Mouse (Mus musculus) T-cell, adult 2 months (primary cell): ENCODE data around the gene Bicc1.

ENCODE experiments used
- DNase-seq: peaks from one replicate; pipeline ENCODE4 v3.0.0; 2022; ENCODE audit warnings: low spot score

The Bicc1 gene

DNA sequence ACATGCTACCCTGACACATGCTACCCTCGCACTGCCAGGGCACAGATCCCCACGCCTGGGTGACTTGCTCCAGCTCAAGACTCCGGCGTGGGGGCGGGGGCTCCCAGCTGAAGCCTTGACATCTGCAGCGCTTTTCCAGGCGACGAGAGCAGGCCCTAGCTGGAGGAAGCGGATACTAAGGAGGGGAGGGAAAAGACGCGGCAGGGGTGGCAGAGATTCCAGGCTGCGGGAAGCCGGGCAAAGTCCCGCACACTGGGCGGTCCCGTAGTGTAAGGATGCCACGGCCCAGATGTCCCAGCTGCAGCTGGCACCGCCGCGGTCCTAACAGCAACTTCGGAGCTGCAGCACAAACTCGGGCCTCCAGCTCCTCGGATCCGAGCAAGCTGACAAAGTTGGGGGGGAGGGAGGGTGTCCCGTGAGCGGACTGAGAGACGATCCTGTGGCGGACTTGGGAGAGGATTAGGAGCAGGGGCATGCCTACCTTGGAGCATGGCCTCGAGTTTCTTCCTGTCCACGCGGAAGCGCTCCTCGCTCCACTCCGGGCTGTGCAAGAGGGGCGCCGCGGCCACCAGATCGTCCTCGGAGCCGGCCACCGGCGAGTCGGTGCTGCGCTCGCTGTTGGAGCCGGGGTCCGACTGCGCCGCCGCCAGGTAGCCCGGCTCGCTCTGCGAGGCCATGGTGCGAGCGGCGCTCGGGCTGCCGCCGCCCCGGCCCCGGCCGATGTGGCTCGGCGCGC lies 392 bp downstream of the Bicc1 start:
- no peak for DNase-seq

DNA sequence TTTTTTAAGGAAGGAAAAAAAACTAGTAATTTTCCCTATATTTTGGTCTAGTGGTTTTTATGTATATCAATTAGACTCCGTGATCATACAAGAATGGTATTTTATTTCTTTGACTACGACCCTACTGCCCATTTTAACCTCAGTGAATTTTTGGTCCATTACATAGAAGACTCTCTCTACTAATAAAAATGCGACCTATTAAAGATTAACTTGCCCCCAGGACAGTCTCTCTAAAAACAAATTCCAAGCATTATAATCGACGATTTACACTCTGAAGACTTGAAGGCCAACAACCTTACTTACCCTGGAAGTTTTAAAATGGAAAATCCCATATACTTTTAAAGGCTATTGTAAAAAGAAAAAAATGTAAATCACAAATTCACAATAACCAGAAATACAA lies 2.9 kb downstream of the Bicc1 start:
- no peak for DNase-seq

DNA sequence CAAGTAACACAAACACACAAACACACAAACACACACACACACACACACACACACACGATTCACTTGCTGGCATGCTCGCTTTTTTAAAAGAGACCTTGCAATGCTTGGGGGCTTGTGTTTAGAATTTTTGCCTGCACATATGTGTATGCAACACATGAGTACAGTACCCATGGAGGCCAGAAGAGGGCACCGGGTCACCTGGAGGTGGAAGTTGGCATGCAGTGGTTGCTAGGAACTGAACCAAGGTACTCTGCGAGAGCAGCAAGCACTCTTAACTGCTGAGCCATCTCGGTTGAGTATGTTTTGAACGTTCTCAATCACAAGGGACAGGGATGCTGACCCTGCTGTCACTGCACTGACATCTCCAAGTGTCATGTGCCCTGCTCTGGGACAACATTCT lies 5.9 kb downstream of the Bicc1 start:
- DNase-seq = no peak

DNA sequence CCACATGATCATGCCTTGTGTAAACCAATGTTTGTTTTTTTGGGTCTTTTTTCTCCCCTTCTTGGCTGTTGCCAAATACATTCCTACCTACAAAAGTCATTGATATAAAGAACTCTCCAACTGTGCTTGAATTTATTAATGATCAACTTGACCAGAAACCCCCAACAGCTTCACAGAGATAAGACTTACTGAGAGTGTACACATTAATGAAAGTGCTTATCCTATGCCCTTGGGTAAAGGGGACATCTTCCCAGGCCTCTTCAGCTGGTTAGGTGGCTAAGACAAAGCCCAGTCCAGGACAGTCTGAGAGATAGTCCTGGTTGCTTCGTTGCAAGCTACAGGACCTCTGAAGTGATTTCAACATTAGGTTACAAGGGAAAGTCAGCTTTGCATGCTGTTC lies 6.4 kb downstream of the Bicc1 start:
- no peak for DNase-seq

DNA sequence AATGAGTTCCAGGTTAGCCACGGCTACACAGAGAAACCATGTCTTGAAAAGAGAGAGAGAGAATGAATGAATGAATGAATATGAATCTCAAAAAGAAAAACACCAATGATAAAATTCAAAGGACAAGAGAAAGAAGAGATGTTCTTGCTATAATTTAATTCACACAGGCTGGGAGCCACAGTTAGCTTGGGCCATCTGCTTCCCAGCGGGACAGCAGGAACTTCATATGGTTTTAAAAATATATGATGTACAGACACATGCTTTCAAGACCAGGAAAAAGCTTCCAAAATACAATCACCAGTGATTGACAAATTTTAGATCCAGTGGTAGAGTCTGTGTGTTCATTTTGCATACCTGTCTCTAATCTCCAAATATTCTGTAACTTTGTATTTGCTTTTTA lies 9.0 kb downstream of the Bicc1 start:
- DNase-seq = no peak

DNA sequence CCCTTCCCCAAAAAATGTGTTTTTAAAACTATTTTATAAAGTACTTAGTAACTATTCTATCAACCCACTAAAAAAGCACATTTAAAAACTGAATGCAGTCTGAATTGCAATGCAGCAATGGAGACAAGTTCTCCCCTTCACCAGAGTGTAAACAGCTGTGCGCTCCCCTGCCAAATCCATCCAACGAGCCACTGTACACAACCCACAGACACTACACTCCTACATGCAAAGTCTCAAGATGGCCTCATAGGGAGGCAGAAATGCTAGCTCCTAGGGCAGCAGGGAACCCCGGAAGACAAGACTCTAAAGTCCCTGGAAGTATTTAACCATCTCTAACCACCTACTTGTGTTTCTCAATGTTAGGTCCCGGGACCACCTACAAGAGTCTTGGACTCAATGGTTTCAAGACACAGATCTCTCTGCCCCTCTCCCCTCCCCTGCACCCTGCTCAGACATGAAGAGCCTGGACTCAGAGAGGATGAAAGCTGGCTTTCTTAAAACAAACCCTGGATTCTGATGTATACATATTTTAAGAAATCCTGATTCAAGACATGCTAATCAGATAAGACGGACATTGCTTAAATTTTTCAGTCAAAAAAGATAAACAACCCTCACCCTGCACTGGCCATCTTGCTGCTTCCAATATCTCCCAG lies 10.4 kb downstream of the Bicc1 start:
- no peak for DNase-seq

DNA sequence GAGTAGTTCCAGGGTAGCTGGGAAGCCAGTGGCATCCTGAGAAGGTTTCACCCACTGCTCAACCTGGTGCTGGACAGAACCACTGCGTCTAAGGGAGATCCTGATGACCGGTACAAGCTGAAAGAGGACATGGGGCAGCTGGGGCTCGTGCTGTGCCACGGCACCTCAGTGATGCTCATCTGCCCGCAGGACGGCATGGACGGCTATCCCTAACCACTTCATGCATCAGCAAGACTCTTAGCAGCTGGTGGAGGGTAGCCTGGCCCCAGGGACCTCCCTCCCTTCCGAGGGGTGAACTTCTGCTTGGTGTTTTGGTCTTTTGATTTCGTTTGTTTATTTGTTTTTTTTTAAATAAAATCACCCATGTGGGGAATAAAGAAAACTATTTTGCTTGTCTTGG lies 11.3 kb downstream of the Bicc1 start:
- no peak for DNase-seq

DNA sequence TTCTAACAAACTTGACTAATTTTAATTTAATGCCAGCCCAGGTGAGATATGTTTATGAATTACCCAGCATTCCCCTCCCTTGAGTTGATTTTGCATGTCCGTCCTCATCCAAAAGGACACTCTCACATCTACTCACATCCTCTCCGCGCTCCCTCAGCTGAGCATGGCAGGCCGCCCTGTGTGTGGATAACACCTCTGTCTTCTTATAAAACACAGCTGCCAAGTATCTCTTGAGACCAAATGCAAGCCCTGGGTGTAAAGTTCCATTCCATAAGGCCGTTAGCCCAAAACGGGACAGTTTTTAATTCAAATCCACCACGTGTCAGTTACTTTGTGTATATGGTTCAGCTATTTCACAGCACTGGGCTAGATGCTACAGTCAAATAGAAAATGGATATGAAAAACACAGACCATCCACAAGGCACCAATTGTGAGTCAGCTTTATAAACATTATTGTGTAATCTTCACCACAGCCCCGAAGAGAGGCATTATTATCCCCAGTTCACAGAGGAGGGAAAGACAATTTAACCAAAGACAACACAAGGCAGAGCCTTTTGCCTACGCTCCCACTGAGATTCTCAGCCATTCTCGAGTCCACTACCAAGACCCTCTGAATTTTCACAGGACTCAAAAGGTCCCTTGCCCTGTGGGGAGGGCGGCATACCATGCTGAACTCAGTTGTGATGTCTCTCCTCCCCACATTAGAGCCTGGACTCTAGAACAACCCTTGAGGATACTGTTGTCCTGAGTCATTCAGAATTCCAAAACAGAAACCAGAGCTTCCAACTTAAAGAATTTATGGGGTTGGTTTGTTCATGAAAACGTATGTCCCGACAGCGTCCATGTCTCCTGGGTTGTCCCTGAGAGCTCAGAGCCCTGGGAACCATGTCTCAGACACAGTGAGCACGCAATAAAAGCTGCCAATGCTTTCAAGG lies 12.6 kb downstream of the Bicc1 start:
- DNase-seq = no peak

DNA sequence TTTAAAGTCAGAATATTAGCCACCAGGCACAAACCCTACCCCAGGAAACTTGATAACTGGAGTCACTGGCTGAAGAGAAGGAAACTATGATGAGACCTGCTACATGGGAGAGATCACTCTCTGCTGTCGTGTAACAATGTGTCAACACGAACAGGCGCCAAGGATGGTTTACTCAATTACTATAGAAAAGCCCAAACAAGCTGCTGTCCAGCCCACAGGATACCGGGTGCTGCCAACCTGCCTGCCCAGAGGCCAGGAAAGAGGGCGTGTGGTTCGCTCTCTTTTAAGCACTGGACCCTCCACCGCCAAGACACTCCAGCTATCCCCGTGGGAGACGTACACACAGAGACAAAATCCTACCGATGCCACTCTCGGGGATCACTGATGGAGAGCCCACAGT lies 13.7 kb downstream of the Bicc1 start:
- no peak for DNase-seq

DNA sequence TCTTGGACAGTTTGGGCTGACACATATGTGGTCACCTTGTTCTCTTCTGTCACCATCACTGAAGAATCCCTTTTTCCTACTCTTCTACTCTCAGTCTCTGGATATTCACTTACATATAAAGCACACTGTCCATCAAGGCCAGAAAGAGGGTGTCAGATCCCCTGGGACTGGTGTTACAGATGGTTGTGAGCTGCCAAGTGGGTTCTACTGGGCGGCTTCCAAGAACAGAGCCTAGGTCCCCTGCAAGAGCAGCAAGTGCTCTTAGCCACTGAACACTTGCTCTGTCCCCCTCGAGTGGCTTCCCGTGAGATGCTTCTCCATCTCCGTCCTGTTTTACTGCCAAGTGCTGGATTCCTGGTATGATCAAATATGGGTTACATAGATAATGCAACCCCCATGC lies 15.3 kb downstream of the Bicc1 start:
- DNase-seq = no peak

DNA sequence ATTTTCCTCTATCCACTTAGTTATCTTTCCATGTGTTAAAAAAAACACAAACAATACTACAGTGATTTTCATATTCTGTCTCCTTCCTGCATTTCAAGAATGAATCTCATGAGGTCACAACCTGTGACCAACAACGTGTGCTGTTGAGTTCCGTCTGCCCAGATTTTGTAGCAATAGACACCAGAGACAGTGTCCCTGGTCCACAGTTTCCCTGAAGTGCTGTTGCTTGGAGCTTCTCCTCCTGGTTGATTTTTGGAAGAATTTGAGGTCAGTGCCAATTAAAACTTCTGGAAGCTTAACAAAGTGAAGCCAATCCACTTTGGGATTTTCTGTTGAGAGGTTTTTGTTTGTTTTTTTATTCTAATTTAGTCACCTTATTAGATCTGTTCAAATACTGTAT lies 16.9 kb downstream of the Bicc1 start:
- DNase-seq = no peak

DNA sequence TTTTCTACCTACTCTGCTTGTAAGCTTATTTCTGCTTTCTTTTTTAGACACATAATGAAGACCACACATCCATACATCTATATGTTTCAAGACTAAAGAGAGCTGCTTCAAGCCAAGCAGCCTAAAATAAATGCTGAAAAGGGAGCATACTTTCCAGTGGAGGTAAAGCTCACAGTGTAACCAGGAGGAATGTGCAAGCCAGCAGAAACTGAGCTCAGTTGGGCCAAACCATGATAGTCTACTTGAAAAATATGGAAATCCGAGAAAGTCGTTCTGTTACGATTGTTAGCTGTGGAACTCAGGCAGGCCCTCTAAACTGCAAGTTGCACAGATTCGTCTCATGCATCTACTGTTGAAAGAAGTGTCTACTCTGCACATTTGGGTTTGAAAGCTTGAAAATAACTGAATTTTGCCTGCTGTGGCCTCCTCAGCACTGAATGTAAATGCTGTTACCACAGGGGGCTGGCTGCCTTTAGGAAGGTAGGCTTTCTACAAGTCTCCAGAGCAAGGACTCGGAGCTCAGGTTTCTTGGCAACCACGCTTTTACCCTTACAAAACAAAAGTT lies 19.1 kb downstream of the Bicc1 start:
- no peak for DNase-seq

DNA sequence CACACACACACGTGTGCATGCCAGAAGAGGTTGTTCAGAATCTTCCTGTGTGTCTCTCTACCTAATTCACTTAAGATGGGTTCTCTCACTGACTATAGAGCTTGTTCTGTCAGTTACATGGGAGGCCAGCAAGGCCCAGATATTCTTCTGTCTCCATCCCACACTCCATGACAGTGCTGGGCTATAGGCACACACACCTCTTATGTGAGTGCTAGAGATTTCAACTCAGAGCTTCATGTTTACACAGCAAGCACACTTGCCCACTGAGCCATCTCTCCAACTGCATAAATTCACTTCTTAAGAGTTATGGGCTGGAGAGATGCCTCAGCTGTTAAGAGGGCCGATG lies 20.7 kb downstream of the Bicc1 start:
- no peak for DNase-seq

DNA sequence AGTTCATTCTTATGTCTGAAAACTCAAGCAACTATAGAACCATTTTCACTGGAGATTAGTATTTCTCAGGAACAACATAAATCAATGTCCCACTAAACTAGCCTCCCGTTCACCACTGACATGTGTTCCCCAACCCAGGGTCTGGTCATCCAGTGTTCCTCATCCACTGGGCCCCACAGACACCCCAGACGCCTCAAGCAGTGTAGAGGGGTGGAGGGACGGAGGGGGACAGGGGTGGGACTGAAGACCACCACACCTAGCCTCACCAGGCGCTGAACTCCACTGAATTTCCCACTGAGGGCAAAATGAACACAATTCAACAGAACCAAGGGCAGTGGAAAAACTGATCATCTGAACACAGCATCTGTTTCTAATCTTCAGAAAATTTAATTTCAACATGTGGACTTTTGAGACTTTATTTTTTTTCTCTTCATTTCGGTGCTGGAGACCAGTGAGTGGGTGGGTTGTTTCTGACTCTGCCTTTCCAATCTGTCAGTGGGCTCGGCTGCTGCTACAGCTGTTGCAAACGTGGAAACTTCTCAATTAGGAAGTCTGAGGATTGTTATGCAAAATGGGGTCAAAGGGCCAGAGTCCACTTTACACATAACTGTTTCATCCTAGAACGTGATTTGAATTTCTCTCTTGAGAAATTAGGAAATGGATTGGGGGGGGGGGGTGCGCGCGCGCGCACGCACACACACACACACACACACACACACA lies 21.2 kb downstream of the Bicc1 start:
- no peak for DNase-seq

DNA sequence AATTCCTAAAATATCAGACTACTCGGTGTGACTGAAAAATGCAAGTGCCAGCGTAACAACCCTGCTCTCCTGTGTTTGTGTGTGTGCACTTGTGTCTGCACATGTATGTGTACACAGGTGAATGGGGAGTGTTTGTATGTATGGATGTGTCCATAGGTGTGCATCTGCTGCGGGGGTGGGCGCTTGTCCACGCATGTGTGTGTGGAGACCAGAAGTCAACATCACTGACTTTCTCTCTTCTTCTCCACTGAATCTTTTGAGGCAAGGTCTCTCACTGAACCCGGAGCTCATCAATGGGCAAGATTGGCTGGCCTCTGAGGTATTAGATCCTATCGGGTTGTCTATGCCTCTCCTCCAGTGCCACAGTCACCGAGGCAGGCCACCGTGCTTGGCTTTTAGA lies 21.9 kb downstream of the Bicc1 start:
- DNase-seq = no peak

DNA sequence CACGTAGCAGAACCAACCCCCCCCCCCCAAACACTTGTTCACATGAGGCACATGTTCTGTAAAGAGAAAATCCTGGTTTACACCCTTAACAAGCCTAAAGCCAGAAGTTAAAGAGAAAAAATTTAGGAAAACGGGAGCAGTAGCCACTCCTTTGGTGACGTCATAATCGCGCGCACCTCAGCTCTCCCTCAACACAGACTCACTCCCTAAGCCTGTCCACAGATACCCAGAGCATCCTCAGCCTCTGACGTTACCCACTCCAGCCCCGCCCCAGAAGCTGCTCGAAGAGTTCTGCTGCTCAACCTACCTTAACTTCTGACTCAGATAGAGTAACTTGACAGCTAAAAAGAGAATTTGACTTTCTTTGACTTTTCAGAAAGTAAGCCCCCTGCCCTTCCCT lies 28.2 kb downstream of the Bicc1 start:
- no peak for DNase-seq

DNA sequence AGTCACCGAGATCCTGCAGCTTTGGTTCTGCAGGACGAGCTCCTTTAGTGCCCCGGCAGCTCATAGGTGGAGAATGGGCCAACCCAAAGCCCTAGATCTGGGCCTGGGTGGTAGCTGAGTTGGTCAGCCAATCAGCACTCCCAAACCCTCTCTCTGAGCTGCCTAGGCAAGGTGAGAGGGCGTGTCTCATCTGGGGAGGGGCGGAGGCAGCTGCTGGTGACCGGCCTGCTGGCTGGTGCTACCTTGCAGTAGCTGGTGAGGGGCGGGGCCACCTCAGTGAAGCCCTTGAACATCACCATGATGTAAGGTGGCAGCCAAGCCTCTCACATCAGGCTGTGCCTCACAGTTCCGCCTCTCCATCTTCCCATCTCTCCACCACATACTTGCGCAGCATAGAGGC lies 29.2 kb downstream of the Bicc1 start:
- DNase-seq = no peak

DNA sequence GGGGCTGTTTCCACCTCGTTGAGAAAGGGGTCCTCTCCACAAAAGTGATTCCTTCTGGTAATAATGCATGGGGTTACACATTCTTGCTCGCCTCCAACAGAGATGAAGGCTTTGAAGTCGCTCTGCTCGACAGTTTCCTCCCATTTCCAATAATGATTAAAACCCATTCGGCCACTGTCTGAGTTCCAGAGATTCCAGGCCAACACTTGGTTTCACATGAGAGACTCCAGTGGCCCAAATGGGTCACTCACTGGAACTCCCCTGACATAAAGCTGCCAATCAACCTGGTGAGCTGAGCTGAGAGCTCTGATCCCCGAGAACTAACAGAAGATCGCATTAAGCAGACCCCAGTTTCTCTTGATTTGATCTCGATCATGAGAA lies 31.6 kb downstream of the Bicc1 start:
- DNase-seq = no peak

DNA sequence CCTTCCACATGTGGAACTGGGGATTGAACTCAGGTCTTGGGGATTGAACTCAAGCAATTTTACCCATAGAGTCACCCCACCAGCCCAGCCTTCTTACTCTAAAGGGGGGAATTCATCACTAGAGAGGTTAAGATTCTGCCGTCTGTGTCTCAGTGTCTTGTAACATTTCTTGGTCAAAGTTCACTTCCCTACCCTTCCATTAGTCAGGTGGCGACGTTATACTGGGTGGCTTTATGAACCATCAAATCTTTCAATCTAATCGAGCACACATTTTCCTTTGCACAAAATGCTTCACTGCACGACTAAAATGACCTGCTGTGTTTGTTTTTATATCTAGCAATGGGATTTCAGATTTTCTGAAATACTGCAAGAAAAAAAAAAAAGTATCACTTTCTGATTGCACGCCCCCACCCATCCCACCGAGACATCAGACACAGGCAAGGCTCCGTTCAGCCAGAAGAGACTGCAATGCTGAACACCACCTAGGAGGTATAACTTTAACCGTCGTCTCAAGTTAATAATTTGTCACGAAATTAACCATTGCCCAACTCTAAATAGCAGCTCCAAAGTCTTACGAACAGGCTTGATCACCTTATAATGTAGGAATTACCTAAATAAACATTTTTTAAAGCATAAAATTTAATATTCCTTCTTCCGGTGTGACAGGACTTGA lies 32.1 kb downstream of the Bicc1 start:
- no peak for DNase-seq

DNA sequence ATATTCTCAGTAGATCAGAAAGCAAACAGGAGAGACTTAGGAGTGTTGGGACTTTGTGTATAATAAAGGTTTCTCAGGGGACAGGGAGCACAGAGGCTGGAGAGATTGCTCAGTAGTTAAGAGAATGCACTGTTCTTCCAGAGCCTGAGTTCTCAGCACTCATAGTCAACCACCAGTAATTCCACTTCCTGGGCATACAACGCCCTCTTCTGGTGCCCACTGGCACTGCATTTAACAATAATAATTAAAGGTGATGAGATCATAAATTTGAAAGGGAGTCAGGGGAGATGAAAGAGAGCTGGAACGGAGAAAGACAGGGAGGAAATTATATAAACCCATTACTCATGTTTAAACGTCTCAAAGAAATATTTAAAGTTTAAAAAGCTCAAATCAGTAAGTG lies 35.5 kb downstream of the Bicc1 start:
- no peak for DNase-seq

DNA sequence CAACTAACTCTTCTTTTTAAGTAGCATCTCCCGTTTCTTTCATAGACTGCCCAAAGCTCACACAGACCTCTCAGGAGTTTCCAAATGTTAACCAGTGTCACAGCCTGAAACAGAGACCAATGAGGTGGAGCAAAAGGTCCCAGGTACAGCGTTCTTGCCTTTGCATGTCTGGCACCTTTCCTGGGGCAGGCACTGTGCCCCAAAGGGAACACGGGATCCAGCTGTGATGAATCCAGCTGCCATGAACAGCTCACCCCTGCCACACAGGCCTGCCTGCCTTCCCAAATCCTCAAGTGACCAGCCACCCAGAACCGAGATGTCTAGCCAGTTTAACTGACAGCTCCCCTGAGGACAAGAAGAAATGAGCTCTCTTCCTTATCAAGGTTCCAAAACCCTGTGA lies 36.1 kb downstream of the Bicc1 start:
- DNase-seq = no peak

DNA sequence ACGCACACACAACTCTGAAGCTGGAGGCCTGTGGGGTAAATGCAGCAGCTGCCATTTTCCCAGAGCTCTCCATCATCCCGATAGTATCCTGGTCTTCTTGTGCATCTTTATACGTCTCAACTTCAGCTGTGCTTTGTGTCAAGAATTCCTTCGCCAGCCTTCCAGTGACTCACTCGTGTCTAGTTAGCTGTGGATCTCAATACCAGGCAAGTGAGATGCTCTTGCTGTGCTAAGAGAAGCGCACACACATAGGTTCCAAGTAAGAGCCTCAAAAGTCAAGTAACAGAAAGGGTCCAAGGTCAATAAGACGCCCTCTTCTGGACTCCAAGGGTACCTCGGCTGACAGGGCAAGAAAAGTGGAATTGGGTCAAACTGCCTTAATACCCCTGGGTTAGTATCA lies 37.0 kb downstream of the Bicc1 start:
- DNase-seq = no peak
